Comparison of ENCODE assay signal across 13 mouse cellular contexts in genomic region chr6:74206527-74206926, GRCm38 (mm10).
"Had no signal": no experiment of that assay in that cellular context is flagged by ENCODE, and none has a peak within 500 bp of the region (broad histone marks: within the 10 kb centered on the region; RNA-seq: fewer than 3 reads in every experiment).

No protein-coding gene starts in this region.

- DNase-seq: forebrain, postnatal 0 days; gastrocnemius, postnatal 14 days; gastrocnemius, postnatal 36 days; heart, adult 11 months; heart, adult 2 months; heart, postnatal 14 days; heart, postnatal 36 days; kidney, adult 11 months; kidney, adult 2 months; kidney, adult 9 months; kidney, postnatal 14 days; kidney, postnatal 36 days; layer of hippocampus, postnatal 36 days had no signal
